Mouse (Mus musculus) c-Kit-positive CD71-positive TER-119-positive erythroid progenitor cells, embryonic 14.5 days (primary cell): ENCODE data around the gene Mfn1.

Experiments
- DNase-seq: peaks from one replicate; pipeline ENCODE4 v3.0.0-alpha.2; 2013; ENCODE audit warnings: low spot score

Gene Mfn1

DNA sequence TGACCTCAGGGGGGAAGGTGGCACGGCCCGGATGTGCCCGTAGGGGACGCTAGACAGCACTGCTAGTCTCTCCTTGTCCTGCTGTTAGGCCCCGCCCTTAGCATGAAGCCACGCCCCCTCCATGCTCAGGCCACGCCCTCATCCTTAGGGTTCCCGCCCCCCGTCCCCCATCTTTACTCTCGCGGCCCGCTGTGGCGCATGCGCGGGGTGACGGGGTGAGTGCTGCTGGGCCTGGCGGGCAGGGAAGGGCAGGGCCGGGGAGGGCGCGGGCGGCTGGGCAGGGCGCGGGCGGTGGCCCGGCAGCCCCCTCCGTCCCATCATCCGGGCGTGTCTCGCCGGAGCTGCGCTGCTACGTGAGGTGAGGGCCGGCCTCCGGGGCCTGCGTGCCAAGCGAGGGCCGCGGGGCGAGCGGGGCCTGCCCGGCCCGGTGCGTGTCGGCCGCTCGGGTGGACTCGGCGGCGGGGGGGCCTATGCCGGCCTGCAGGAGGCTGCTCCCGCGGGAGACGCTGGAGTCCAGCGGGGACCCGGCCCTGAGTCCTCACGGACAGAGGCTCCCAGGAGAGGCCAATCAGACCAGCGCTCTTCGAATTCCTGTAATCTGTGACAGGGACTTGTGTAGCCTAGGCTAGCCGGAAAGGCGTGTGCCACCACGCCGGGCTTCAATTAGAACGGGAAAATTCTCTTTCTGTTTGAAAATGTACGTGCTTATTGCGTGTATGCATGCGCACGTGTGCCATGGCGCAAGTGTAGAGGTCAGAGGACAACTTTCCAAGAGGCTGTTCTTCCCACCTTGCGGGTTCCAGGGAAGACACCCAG is 18.7 kb upstream of the Mfn1 start:
- peak; percentile 97 for DNase-seq

DNA sequence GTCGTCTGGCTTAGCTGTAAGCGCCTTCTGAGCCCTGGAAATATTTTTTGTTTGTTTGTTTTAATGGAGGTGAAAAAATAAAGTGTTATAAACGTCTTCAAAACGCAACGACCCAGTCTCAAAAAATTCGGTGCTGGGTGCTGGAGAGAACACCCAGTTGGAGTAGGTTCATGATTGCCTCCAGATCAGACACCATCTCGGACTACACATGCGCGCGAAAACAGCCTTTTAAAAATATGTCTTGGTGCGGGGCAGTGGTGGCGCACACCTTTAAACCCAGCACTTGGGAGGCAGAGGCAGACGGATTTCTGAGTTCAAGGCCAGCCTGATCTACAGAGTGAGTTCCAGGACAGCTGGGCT is 18.1 kb upstream of the Mfn1 start:
- no peak for DNase-seq

DNA sequence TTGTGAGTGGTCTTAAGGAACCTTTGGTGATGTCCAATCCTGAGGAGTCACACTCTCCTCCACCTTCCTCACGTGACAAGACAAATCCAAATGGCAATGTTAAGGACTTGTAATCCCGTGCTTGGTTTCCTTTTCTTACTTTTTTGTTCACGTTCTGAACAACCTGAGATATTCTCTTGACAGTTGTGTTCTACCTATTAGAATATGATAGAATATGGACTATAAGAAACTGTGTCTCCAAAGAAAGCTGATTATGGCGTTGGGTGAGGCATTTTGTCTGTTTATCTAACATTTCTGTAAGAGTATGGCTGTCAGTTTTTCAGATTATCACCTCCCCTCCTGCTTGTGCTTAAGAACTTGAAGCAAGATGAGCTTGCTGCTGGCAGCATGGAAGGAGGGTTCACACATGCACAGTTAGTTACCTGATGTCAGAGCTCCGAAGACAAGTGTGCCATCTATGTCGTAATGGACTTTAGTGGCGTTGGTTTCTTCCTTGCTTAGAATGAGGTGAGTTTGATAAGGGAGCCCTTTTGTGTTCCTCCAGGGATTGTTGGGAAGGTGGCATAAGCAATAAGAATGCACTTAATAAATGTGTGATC is 16.5 kb upstream of the Mfn1 start:
- DNase-seq = peak; percentile 56

DNA sequence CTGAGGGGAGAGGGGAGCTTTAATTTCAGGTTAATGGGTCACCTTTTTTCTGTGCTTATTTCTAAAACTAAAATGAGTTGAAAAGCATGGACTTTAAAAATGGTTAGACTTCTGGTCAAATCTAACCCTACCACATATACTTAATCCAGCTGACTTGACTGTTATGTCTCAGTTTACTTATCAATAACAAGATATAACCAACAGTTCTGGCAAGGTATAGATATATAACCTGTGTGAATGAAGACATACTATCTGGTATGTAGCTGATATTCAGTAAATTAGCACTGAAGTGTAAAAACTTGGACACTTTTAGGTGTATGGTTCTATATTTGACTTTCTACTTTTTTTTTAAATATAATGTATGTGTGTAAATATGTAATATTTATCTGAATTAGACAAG is 15.7 kb upstream of the Mfn1 start:
- peak; percentile 46 for DNase-seq

DNA sequence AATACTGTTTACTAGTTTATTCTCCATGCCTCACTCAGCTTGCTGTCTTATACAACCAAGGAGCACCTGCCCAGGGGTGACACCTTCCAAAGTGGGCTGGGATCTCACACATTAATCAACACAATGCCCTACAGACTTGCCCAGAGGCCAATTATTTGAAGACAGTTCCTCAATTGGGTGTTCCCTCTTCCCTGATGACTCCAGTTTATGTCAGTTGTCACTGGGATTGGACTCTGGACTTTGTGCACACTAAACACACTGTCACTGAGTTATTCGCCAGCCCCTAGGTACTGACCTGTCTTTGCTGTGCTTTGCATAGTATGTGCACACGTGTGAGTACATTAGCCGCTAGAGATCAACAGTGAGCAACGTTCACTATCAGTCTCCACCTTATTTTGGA is 2.1 kb upstream of the Mfn1 start:
- DNase-seq = no peak

DNA sequence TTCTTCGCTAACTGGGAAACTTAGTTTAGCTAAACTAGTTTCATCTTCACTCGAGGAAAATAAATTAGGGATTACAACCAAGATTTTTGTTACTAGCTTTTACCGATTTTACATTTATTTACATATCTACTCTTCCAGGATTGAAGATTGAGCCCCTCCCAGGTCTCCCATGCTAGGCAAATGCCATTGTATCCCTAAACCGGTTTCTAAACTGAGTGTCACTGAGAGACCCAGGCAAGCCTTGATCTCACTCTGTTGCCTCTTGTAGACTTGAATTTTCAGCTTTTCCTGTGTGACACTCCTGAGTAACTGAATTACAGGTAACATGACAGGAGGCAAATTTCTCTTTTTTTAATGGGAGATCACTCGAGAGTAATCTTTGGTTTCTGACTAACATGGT is 776 bp downstream of the Mfn1 start:
- no peak for DNase-seq

DNA sequence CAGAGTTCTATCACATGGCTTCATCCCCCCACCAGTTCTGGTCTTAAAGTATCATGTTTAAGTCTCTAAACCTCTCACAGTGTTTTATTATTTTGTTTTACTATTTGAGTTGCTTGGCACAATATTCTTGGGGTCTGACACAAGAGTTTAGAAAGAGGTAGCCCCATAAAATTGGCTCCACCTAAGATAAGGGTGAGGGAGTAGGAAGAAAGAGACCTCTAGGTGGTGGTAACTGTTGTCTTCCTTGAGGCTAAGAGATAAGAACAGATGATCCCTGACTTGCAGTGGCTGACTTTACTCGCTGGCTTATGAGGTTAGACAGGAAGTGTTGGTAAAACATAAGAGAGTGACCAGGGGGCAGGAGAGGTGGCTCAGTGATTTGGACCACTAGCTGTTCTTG is 6.4 kb downstream of the Mfn1 start:
- no peak for DNase-seq

DNA sequence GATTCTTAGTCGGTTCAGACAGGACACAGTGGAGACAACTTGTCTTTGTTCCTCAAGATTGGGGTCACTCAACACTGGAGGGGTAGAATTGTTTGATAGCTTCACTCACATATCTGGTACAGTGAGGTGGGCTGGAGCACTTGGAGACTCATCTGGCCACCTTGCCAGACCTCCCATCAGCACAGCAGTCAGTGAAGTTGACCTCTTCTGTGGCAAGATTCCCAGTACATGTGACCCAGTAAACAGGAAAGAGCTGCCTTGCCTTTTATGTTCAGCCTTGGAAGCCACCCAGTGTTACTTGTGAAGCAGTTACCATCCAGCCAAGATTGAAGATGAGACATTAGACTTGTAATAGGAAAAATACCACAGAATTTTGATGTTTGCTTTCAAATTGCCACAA is 8.3 kb downstream of the Mfn1 start:
- no peak for DNase-seq

DNA sequence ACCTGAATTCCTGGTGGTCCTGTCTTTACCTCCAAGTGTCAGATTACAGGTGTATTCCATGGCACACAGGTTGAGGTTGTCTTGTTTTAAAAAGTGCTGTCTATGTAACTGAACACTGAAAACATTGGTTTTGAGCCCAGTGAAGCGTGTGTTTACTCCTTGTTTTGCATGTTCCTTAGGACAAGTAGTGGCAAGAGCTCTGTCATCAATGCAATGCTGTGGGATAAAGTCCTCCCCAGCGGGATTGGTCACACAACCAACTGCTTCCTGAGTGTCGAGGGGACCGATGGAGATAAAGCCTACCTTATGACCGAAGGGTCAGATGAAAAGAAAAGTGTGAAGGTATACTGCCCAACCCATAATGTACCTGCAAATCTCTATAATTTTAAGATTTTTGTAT is 8.8 kb downstream of the Mfn1 start:
- DNase-seq = no peak

DNA sequence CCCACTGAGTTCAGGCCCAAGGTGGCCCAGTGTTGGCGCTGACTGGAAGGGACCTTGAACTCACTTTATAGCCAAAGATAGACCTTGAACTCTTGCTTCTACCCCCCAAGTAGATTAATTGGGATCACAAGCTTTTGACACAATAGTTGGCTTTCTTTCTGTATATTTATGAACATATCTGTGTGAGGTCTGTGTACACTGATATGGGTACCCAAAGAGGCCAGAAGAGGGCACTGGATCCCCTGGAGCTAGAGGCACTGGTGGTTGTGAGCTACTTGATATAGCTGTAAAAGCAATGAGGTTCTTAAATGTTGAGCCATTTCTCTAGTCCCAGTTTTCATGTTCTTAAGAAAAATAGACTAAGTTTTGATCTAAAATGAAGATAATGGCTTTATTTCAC is 23.8 kb downstream of the Mfn1 start:
- DNase-seq = no peak

DNA sequence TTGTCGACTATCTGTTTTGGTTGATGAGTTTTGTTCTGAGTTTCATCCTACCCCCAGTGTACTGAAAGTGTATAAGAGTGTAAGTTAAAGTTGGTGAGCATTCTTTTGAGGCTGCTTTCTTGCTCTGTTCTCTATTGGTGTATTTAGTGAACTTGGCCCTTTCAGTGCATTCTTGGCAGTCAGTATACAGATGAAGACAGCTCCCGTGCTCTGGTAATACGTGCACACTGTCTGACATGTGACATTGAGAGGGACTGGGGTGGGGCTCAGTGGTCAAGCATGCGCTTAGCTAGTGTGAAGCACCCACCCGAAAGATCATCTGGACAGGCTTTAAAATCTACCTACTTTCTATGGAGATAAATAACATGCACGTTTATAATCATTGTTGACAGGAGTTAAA is 34.1 kb downstream of the Mfn1 start:
- DNase-seq = no peak

DNA sequence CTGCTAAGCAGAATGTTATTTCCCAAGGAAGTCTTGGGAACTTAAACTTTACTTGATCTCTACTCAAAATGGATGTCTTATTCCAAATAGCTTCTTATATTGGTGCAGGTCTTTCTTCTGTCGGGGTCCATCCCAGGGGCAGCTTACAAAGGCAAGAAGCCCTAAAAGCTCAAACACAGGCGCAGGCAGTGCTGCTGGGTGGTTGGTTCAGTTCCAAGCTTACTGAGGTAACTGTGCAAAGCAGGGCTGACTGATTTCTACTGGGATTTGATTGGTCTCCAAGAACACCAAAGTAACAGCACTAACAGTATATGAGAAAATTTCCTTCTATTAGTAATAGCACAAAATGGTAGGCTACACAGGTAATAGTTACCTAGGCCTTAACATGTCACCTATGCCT is 43.8 kb downstream of the Mfn1 start:
- DNase-seq = no peak

DNA sequence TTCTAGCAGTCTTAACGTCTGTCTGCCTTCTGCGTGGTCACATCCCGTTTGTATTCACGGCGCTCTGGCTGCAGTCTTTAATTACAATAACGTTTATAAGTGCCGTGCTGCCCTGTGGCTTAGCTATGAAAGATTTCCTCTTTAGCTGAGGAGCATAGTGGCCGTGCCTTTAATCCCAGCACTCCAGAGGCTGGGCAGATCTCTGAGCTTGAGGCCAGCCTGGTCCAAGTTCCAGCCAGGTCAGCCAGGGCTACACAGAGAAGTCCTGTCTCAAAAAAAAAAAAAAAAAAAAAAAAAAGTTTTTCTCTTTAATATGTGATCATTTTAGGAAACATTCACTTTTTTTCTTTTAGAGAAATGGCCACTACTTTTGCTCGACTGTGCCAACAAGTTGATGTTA is 44.6 kb downstream of the Mfn1 start:
- DNase-seq = no peak

DNA sequence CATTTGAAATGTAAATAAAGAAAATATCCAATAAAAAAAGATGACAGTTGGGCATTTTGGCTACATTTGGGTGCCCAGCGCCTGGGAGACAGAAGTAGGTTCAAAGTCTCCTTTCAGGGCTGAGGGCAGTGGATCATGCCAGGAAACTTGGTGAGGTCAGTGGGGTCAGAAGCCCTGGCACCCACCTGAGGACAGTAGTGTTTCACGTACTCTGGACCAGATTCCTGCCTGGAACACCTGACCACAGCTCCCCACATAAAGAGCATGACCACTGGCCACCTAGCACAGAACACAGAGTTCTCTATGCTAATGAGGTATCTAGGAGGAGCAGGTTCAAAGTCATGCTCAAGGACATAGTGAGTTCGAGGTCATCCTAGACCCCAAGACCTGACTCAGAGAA is 45.9 kb downstream of the Mfn1 start:
- no peak for DNase-seq

DNA sequence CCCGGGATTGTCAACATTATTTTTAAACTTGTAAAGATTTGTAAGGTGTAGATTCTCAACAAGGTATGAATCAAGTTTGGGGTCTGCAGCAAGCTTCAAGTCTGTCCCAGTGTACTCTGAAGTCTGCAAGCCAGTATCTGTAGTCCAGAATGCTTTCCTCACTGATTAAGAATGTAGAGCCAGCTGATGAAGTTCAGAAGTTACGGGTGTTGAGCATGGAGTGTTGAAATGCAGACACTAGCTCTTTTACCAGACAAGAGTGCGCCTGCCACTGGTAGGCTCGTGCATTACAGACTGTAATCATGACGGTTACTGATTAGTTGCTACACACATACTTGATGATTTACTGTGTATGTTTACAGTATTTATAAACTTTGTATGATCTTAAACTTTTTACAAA is 49.5 kb downstream of the Mfn1 start:
- DNase-seq = no peak

DNA sequence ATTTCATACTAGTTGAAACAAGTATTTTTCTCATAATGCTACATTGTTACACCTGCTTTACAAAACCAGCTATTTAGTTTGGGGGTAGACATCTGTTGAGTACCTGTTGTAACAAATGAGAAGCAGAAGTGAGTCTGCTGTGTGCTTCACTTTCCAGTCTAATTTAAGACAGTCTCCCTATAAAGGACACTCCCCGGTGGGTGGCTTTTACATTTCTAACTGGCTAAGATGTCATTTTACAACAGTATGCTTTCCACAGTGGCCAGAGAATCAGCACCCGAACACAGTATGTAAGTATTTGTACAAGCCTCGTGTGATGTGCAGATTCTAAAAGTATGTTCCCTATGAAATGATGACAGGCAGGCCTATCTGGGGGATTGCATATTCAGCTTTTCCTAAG is 51.5 kb downstream of the Mfn1 start:
- DNase-seq = no peak

DNA sequence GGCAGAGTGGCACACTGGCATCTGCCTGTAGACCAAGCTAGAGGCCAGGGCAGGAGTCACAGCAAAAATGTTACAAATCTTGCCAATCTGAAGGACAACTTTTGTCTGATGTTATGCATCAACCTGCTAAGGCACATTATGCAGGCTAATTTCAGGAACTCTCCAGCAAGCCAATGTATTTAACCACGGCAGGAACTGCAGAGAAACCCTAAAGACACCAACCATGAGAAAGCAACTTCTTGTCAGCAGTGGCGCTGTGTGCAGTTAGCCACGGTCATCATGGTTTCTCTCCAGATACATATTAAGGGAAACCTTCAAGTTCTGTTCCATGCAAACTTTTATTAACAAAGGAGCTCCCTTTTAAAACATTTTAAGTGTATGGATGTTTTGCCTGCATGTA is 52.6 kb downstream of the Mfn1 start:
- DNase-seq = no peak

DNA sequence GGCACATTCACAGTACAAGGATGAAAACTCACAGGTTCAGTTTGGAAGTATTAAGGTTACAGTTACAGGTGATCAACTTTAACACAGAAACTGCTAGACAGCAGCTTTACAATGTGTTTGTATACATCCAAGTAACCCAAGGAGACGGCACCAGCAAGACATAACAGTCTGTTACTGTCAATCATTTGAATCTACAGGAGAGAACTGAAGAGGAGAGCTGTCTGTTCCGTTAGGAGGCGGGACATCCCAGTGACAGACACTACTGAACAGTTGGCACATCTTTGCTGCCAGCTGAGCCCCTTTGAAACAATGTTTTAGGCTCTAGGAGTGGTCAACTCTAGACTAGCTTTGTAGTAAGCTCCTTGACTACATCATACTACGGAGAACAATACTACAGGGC is 54.2 kb downstream of the Mfn1 start:
- DNase-seq = no peak

DNA sequence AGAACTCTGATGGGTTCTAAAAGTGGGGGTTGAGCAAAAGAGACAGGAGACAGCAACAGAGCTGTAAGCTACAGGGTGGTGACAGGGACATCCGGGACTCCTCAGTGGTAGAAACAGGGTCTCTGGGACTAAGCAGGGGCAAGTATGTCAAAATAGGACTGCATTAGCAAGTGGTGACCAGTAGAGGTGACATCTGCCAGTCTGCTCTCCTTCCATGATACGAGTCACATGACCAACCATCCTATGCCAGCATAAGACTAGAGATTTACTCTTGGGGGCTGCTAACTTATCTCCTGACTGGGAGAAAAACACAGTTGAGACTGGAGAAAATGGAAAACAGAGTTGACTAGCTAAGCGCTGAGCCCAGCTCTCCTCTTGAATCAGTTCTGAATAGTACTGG is 57.0 kb downstream of the Mfn1 start:
- DNase-seq = no peak

DNA sequence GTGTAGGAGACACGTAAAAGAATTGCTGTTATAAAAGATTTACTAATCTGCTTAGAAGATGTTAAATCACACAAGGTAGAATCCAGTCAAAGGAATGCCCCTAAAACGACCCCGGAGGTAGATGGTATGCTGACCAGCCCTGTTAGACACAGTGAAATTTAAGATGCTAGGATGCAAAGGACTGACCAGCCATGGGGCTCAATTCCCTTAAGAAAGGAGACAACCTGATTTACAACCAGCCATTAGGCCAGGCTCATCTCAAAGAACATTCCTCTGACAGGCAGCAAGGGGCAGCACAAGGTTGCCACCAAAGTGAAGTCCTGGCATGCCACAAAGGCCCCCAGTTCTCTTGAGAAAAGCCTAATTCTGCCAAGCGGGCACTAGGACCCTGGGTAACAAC is 65.8 kb downstream of the Mfn1 start:
- DNase-seq = no peak

DNA sequence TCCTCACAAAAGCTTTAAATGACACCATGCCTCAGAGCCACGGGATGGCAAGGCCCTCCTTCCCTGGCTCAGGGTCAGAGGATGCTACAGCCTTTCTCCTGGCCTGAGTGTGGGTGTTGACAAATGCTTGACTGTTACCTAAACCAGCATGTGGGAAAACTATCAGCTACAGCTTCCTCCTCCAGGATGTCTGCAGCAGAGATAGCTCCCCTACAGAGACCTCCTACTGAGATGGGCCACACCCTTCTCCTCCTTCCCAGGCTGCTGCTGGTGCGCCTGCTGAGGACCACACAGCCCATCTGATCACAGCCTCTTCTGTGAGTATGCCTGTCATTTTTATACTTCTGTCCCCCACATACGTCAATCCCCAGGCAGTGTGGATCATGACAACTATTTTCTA is 70.1 kb downstream of the Mfn1 start:
- no peak for DNase-seq

DNA sequence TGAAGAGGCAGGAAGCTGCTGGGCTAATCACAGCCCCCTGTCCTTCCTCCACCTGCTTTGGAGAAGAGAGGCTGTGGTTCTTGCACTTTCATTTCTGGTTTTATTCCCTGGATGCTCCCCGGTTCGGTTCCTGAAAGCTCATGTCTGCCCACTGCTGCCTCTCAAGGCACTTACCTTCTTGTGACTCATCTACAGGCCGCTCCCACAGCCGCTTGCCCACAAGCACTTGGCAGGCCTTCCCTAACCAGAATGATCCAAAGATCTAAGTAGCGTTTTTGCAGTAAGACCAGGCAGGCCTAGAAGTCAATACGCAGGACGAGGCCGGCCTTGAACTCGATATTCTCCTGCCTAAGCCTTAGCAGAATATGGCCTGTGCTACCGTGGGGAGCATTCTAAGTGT is 71.8 kb downstream of the Mfn1 start:
- DNase-seq = no peak

DNA sequence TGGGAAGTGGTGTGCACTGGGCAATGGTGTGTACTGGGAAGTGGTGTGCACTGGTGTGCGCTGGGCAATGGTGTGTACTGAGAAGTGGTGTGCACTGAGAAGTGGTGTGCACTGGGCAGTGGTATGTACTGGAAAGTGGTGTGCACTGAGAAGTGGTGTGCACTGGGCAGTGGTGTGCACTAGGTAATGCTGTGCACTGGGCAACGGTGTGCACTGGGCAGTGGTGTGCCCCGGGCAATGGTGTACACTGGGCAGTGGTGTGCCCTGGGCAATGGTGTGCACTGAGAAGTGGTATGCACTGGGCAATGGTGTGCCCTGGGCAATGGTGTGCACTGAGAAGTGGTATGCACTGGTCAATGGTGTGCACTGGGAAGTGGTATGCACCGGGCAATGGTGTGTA is 80.0 kb downstream of the Mfn1 start:
- no peak for DNase-seq

DNA sequence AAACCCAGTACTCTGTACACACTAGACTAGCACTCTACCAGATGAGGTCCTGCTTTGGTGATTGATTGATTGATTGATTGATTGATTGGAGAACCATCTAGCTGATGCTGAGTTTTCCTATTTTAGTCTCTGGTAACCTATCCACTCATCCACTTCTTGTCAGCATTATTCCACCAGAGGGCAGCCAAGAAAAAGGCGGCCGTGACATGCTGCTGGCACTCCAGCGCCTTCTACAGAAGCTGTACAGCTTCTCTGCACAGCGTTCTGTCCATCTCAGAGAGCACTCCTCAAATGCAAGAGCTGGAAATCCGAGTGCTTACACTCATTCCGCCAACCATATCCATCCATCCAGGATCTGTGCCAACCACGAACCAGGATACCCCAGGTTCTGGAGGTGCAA is 81.3 kb downstream of the Mfn1 start:
- no peak for DNase-seq
